Mouse (Mus musculus) heart, embryonic 15.5 days (tissue): ENCODE results near the gene Srf. TPM values are rescaled to one million over a fixed set of nuclear protein-coding genes. Genes with fewer than 3 reads are reported as not detected.
"Not testable (repeated sequence)": the region's sequence is repeated elsewhere in the genome, so short reads cannot be mapped to it uniquely, and the experiment has no call there.

Experiments
- ATAC-seq: fragments of 200-750 bp; cut with Nextera tagmentation; replicated peaks from 2 replicates; pipeline ENCODE4 v1.8.0; 2017; ENCODE audit warnings: low read depth, moderate TSS enrichment; ENCODE audit not compliant: insufficient number of reproducible peaks, insufficient read depth, low FRiP score
- H3K27ac ChIP-seq: fragments of 300-500 bp; sonication (generic); 2 replicates; pipeline ENCODE4 v1.5.1; 2015; ENCODE audit warnings: mild to moderate bottlenecking, inconsistent platforms
- H3K27me3 ChIP-seq: fragments of 300-500 bp; sonication (generic); 2 replicates; pipeline ENCODE4 v1.6.1; 2015; ENCODE audit warnings: inconsistent platforms
- H3K36me3 ChIP-seq: fragments of 300-500 bp; sonication (generic); 2 replicates; pipeline ENCODE4 v1.6.1; 2015; ENCODE audit warnings: mild to moderate bottlenecking, inconsistent platforms
- H3K4me1 ChIP-seq: fragments of 300-500 bp; sonication (generic); replicated peaks from 2 replicates; pipeline ENCODE4 v1.6.1; 2015; ENCODE audit warnings: inconsistent platforms
- H3K4me2 ChIP-seq: fragments of 300-500 bp; sonication (generic); 2 replicates; pipeline ENCODE4 v1.6.1; 2015; ENCODE audit warnings: inconsistent platforms, mild to moderate bottlenecking, moderate library complexity
- H3K4me3 ChIP-seq: fragments of 300-500 bp; sonication (generic); 2 replicates; pipeline ENCODE4 v1.5.1; 2015; ENCODE audit warnings: mild to moderate bottlenecking, inconsistent platforms
- H3K9ac ChIP-seq: fragments of 300-500 bp; sonication (generic); 2 replicates; pipeline ENCODE4 v1.6.1; 2015; ENCODE audit warnings: mild to moderate bottlenecking, inconsistent platforms
- H3K9me3 ChIP-seq: fragments of 300-500 bp; sonication (generic); replicated peaks from 2 replicates; pipeline ENCODE4 v1.6.1; 2016; ENCODE audit warnings: inconsistent platforms
- WGBS: fragments of 180-500 bp; shearing (Covaris S2); methylation state at CpG from one replicate; pipeline ENCODE4 v1.1.7; 2015; ENCODE audit warnings: mixed read lengths; 5-methylcytosine and 5-hydroxymethylcytosine counted together
- polyA plus RNA-seq: library from polyadenylated mRNA; unstranded; fragments of >200 nt; fragmentation: Nextera tagmentation; extraction: Ambion mirVana; gene quantifications from 2 replicates; pipeline ENCODE4 v1.2.1, GENCODE M21; 2015

Srf gene
- polyA plus RNA-seq, 1 experiment from 2014 or later, result 8.7 TPM

- Histone ChIP-seq H3K4me2 (no peak overlapping the region), H3K9me3 (no peaks in the 10 kb centered on the region), H3K9ac (no peak overlapping the region), H3K27ac (no peak overlapping the region), H3K27me3 (no peaks in the 10 kb centered on the region), H3K4me1 (peaks cover 14% of the 10 kb centered on the region), H3K4me3 (no peak overlapping the region), H3K36me3 (peaks cover 31% of the 10 kb centered on the region)
- no peak for ATAC-seq
- 85% methylated on average over 16 of the region's 16 CpGs for WGBS
These were observed 33.8 kb upstream of the Srf start for GRCm38 (mm10) chr17:46589635-46590314.

GRCm38 (mm10) chr17:46588913-46589312 lies 32.9 kb upstream of the Srf start:
- Histone ChIP-seq H3K4me2 (no peak overlapping the region), H3K27ac (no peak overlapping the region), H3K9me3 (no peaks in the 10 kb centered on the region), H3K27me3 (no peaks in the 10 kb centered on the region), H3K9ac (no peak overlapping the region), H3K4me3 (no peak overlapping the region), H3K4me1 (peaks cover 8% of the 10 kb centered on the region; the same call in 1 of the 2 replicates), H3K36me3 (peaks cover 32% of the 10 kb centered on the region)
- 88% methylated on average over 6 of the region's 6 CpGs for WGBS
- ATAC-seq, result no peak

GRCm38 (mm10) chr17:46588173-46588572 lies 32.2 kb upstream of the Srf start:
- H3K27me3 ChIP-seq, result no peaks in the 10 kb centered on the region
- H3K9me3 ChIP-seq, result no peaks in the 10 kb centered on the region
- 79% methylated on average over 9 of the region's 9 CpGs for WGBS
- no peak overlapping the region for H3K4me2 ChIP-seq
- peaks cover 5% of the 10 kb centered on the region; the same call in 1 of the 2 replicates for H3K4me1 ChIP-seq
- H3K27ac ChIP-seq, result no peak overlapping the region
- no peak for ATAC-seq
- H3K36me3 ChIP-seq, result peaks cover 32% of the 10 kb centered on the region
- H3K9ac ChIP-seq, result no peak overlapping the region
- H3K4me3 ChIP-seq, result no peak overlapping the region

- no peaks in the 10 kb centered on the region for H3K9me3 ChIP-seq
- H3K27ac ChIP-seq, result no peak overlapping the region
- no peaks in the 10 kb centered on the region for H3K27me3 ChIP-seq
- 83% methylated on average over 8 of the region's 8 CpGs for WGBS
- H3K4me3 ChIP-seq, result no peak overlapping the region
- no peak for ATAC-seq
- no peaks in the 10 kb centered on the region for H3K4me1 ChIP-seq
- H3K4me2 ChIP-seq, result no peak overlapping the region
- H3K36me3 ChIP-seq, result peaks cover 46% of the 10 kb centered on the region
- no peak overlapping the region for H3K9ac ChIP-seq
These were observed 30.4 kb upstream of the Srf start for GRCm38 (mm10) chr17:46586327-46586726.

GRCm38 (mm10) chr17:46578650-46579049 lies 22.7 kb upstream of the Srf start:
- Histone ChIP-seq H3K9me3 (no peaks in the 10 kb centered on the region), H3K4me1 (no peaks in the 10 kb centered on the region), H3K9ac (no peak overlapping the region), H3K4me2 (no peak overlapping the region), H3K27me3 (no peaks in the 10 kb centered on the region), H3K27ac (no peak overlapping the region), H3K36me3 (peaks cover 66% of the 10 kb centered on the region), H3K4me3 (no peak overlapping the region)
- ATAC-seq, result 0 out of 2 replicates have a peak, but pooled peaks have one; percentile 44
- 73% methylated on average over 5 of the region's 5 CpGs for WGBS

- H3K4me2 ChIP-seq, result no peak overlapping the region
- no peaks in the 10 kb centered on the region for H3K4me1 ChIP-seq
- H3K27me3 ChIP-seq, result no peaks in the 10 kb centered on the region
- no peak overlapping the region for H3K4me3 ChIP-seq
- WGBS, result 87% methylated on average over 13 of the region's 13 CpGs
- H3K27ac ChIP-seq, result no peak overlapping the region
- no peak overlapping the region for H3K9ac ChIP-seq
- no peaks in the 10 kb centered on the region for H3K9me3 ChIP-seq
- peaks cover 60% of the 10 kb centered on the region for H3K36me3 ChIP-seq
- no peak for ATAC-seq
These were observed 20.1 kb upstream of the Srf start for GRCm38 (mm10) chr17:46576070-46576469.

- 88% methylated on average over 7 of the region's 7 CpGs for WGBS
- no peaks in the 10 kb centered on the region for H3K4me1 ChIP-seq
- no peaks in the 10 kb centered on the region for H3K9me3 ChIP-seq
- H3K27me3 ChIP-seq, result no peaks in the 10 kb centered on the region
- H3K27ac ChIP-seq, result no peak overlapping the region
- no peak for ATAC-seq
- H3K4me2 ChIP-seq, result no peak overlapping the region
- peaks cover 59% of the 10 kb centered on the region for H3K36me3 ChIP-seq
- H3K4me3 ChIP-seq, result no peak overlapping the region
- no peak overlapping the region for H3K9ac ChIP-seq
These were observed 18.6 kb upstream of the Srf start for GRCm38 (mm10) chr17:46574535-46574934.

- no peaks in the 10 kb centered on the region for H3K27me3 ChIP-seq
- H3K4me3 ChIP-seq, result no peak overlapping the region
- no peaks in the 10 kb centered on the region for H3K4me1 ChIP-seq
- H3K27ac ChIP-seq, result peak overlapping the region; percentile 51
- H3K9me3 ChIP-seq, result no peaks in the 10 kb centered on the region
- peaks cover 67% of the 10 kb centered on the region for H3K36me3 ChIP-seq
- 71% methylated on average over 11 of the region's 11 CpGs for WGBS
- no peak for ATAC-seq
- no peak overlapping the region for H3K9ac ChIP-seq
- no peak overlapping the region for H3K4me2 ChIP-seq
These were observed 15.0 kb upstream of the Srf start for GRCm38 (mm10) chr17:46571005-46571404.

GRCm38 (mm10) chr17:46559146-46559545 lies 3.2 kb upstream of the Srf start:
- H3K27ac ChIP-seq, result no peak overlapping the region
- H3K9me3 ChIP-seq, result no peaks in the 10 kb centered on the region
- no peak for ATAC-seq
- H3K4me3 ChIP-seq, result no peak overlapping the region
- H3K4me2 ChIP-seq, result no peak overlapping the region
- no peak overlapping the region for H3K9ac ChIP-seq
- 88% methylated on average over 6 of the region's 6 CpGs for WGBS
- no peaks in the 10 kb centered on the region for H3K27me3 ChIP-seq
- H3K4me1 ChIP-seq, result peaks cover 13% of the 10 kb centered on the region
- peaks cover 10% of the 10 kb centered on the region; the same call in 1 of the 2 replicates for H3K36me3 ChIP-seq

- Histone ChIP-seq H3K27ac (no peak overlapping the region), H3K4me1 (peaks cover 23% of the 10 kb centered on the region), H3K4me3 (no peak overlapping the region), H3K36me3 (no peaks in the 10 kb centered on the region), H3K9ac (no peak overlapping the region), H3K4me2 (no peak overlapping the region), H3K9me3 (no peaks in the 10 kb centered on the region), H3K27me3 (no peaks in the 10 kb centered on the region)
- WGBS, result 81% methylated on average over 5 of the region's 5 CpGs
- ATAC-seq, result no peak
These were observed 2.2 kb upstream of the Srf start for GRCm38 (mm10) chr17:46558151-46558550.

- not testable (repeated sequence) for H3K9me3 ChIP-seq, H3K9ac ChIP-seq, ATAC-seq, H3K36me3 ChIP-seq, H3K27me3 ChIP-seq, H3K4me3 ChIP-seq
- H3K4me1 ChIP-seq, result peaks cover 26% of the 10 kb centered on the region
- peak overlapping the region; percentile 74 for H3K4me2 ChIP-seq
- peak overlapping the region; percentile 88 for H3K27ac ChIP-seq
These were observed 1.3 kb upstream of the Srf start for GRCm38 (mm10) chr17:46557321-46557720.

- ATAC-seq, result peak; percentile 0; the same call in 1 of the 2 replicates
- Histone ChIP-seq H3K9ac (peak overlapping the region; percentile 60), H3K27ac (peak overlapping the region; percentile 88), H3K4me1 (peaks cover 32% of the 10 kb centered on the region), H3K36me3 (peaks cover 10% of the 10 kb centered on the region; the same call in 1 of the 2 replicates), H3K9me3 (no peaks in the 10 kb centered on the region), H3K4me3 (peak overlapping the region; percentile 96), H3K27me3 (no peaks in the 10 kb centered on the region), H3K4me2 (peak overlapping the region; percentile 74)
- under 1% methylated on average over 11 of the region's 11 CpGs for WGBS
These were observed 590 bp upstream of the Srf start for GRCm38 (mm10) chr17:46556584-46556945.
